Mouse (Mus musculus): ENCODE measurements around the gene Rora. TPM values are rescaled to one million over a fixed set of nuclear protein-coding genes. Genes with fewer than 3 reads are reported as not detected.
A peak's percentile ranks its signal among the peaks of the same experiment; 100 is the strongest.

The Rora gene
- total RNA-seq, 2 experiments from 2014 or later = 68.0 to 81.9 TPM

- DNase-seq (ENCODE audit: low spot score in 2 of 2) = no peak
- intact Hi-C loops (cut with DNase I) = no loop called here
Observed at GRCm38 (mm10) chr9:69288586-69288985, 635.0 kb downstream of the Rora start.

GRCm38 (mm10) chr9:69289056-69290017 lies 635.8 kb downstream of the Rora start:
- intact Hi-C loops (cut with DNase I) = loop anchor here (5.0 to 10.0 kb wide), 2 partner anchors 335 to 407 kb away; no protein-coding TSS in a partner anchor
- peak; percentile 80 to 86 for DNase-seq (ENCODE audit: low spot score in 2 of 2)

GRCm38 (mm10) chr9:69290018-69290880 lies 636.7 kb downstream of the Rora start:
- intact Hi-C loops (cut with DNase I) = loop anchor here (5.0 to 10.0 kb wide), 2 partner anchors 335 to 408 kb away; no protein-coding TSS in a partner anchor
- peak in 1 of 2 experiments; percentile 16 for DNase-seq (ENCODE audit: low spot score in 2 of 2)

- intact Hi-C loops (cut with DNase I) = loop anchor here (5.0 to 10.0 kb wide), 2 partner anchors 336 to 409 kb away; no protein-coding TSS in a partner anchor
- peak; percentile 17 to 19 for DNase-seq (ENCODE audit: low spot score in 2 of 2)
Observed at GRCm38 (mm10) chr9:69290881-69291450, 637.4 kb downstream of the Rora start.

- intact Hi-C loops (cut with DNase I) = loop anchor here (5.0 to 10.0 kb wide), 2 partner anchors 337 to 409 kb away; no protein-coding TSS in a partner anchor
- DNase-seq (ENCODE audit: low spot score in 2 of 2) = no peak
Observed at GRCm38 (mm10) chr9:69291451-69291850, 637.9 kb downstream of the Rora start.

GRCm38 (mm10) chr9:69292353-69292752 lies 638.8 kb downstream of the Rora start:
- DNase-seq (ENCODE audit: low spot score in 2 of 2) = no peak
- intact Hi-C loops (cut with DNase I) = loop anchor here (5.0 to 10.0 kb wide), 2 partner anchors 338 to 410 kb away; no protein-coding TSS in a partner anchor

GRCm38 (mm10) chr9:69292776-69293687 lies 639.4 kb downstream of the Rora start:
- no peak for DNase-seq (ENCODE audit: low spot score in 2 of 2)
- intact Hi-C loops (cut with DNase I) = loop anchor here (5.0 to 10.0 kb wide), 2 partner anchors 338 to 411 kb away; no protein-coding TSS in a partner anchor

GRCm38 (mm10) chr9:69293688-69294074 lies 640.1 kb downstream of the Rora start:
- intact Hi-C loops (cut with DNase I) = loop anchor here (5.0 to 10.0 kb wide), 2 partner anchors 339 to 411 kb away; no protein-coding TSS in a partner anchor
- DNase-seq (ENCODE audit: low spot score in 2 of 2) = no peak

- no peak for DNase-seq (ENCODE audit: low spot score in 2 of 2)
- intact Hi-C loops (cut with DNase I) = loop anchor here (5.0 to 10.0 kb wide), 2 partner anchors 340 to 412 kb away; no protein-coding TSS in a partner anchor
Observed at GRCm38 (mm10) chr9:69294426-69294825, 640.8 kb downstream of the Rora start.

GRCm38 (mm10) chr9:69294856-69295255 lies 641.3 kb downstream of the Rora start:
- intact Hi-C loops (cut with DNase I) = loop anchor here (5.0 to 10.0 kb wide), 3 partner anchors 340 to 468 kb away; no protein-coding TSS in a partner anchor
- DNase-seq (ENCODE audit: low spot score in 2 of 2) = no peak

GRCm38 (mm10) chr9:69295826-69296225 lies 642.2 kb downstream of the Rora start:
- no peak for DNase-seq (ENCODE audit: low spot score in 2 of 2)
- intact Hi-C loops (cut with DNase I) = loop anchor here (5.0 to 10.0 kb wide), 2 partner anchors 341 to 469 kb away; no protein-coding TSS in a partner anchor

- intact Hi-C loops (cut with DNase I) = loop anchor here (5.0 to 10.0 kb wide), 2 partner anchors 342 to 469 kb away; no protein-coding TSS in a partner anchor
- DNase-seq (ENCODE audit: low spot score in 2 of 2) = peak; percentile 64 to 67
Observed at GRCm38 (mm10) chr9:69296418-69296817, 642.8 kb downstream of the Rora start.

GRCm38 (mm10) chr9:69297766-69298375 lies 644.3 kb downstream of the Rora start:
- DNase-seq (ENCODE audit: low spot score in 2 of 2) = no peak
- intact Hi-C loops (cut with DNase I) = loop anchor here (5.0 to 10.0 kb wide), 2 partner anchors 343 to 471 kb away; no protein-coding TSS in a partner anchor

- intact Hi-C loops (cut with DNase I) = loop anchor here (5.0 to 10.0 kb wide), 2 partner anchors 344 to 471 kb away; no protein-coding TSS in a partner anchor
- no peak for DNase-seq (ENCODE audit: low spot score in 2 of 2)
Observed at GRCm38 (mm10) chr9:69298566-69299335, 645.2 kb downstream of the Rora start.

GRCm38 (mm10) chr9:69299484-69299883 lies 645.9 kb downstream of the Rora start:
- no peak for DNase-seq (ENCODE audit: low spot score in 2 of 2)
- intact Hi-C loops (cut with DNase I) = loop anchor here (5.0 to 10.0 kb wide), 2 partner anchors 345 to 472 kb away; no protein-coding TSS in a partner anchor

- DNase-seq (ENCODE audit: low spot score in 2 of 2) = no peak
- intact Hi-C loops (cut with DNase I) = no loop called here
Observed at GRCm38 (mm10) chr9:69300296-69300695, 646.7 kb downstream of the Rora start.

Measured in left cerebral cortex, postnatal 25 days (tissue).